Mouse (Mus musculus) kidney, embryonic 14.5 days (tissue): Measurements from ENCODE around the gene Adamts3. TPM values are rescaled to one million over a fixed set of nuclear protein-coding genes. Genes with fewer than 3 reads are reported as not detected.

Experiments used
- ATAC-seq: fragments of 200-750 bp; cut with Nextera tagmentation; 2 replicates; pipeline ENCODE4 v1.8.0; 2017; ENCODE audit warnings: moderate number of reproducible peaks, mild to moderate bottlenecking, moderate TSS enrichment, moderate library complexity; ENCODE audit not compliant: low FRiP score, low TSS enrichment
- H3K27ac ChIP-seq: fragments of 300-500 bp; sonication (generic); 2 replicates; pipeline ENCODE4 v1.5.1; 2014; ENCODE audit warnings: low read depth, mild to moderate bottlenecking, low read length, moderate library complexity, mixed read lengths
- H3K27me3 ChIP-seq: fragments of 300-500 bp; sonication (generic); 2 replicates; pipeline ENCODE4 v1.6.1; 2014; ENCODE audit warnings: mild to moderate bottlenecking, low read length; ENCODE audit not compliant: control insufficient read depth, insufficient read depth
- H3K36me3 ChIP-seq: fragments of 300-500 bp; sonication (generic); 2 replicates; pipeline ENCODE4 v1.6.1; 2014; ENCODE audit warnings: low read length, mixed read lengths; ENCODE audit not compliant: control insufficient read depth, insufficient read depth
- H3K4me1 ChIP-seq: fragments of 300-500 bp; sonication (generic); 2 replicates; pipeline ENCODE4 v1.6.1; 2014; ENCODE audit warnings: low read length, mixed read lengths; ENCODE audit not compliant: control insufficient read depth, insufficient read depth
- H3K4me2 ChIP-seq: fragments of 300-500 bp; sonication (generic); replicated peaks from 2 replicates; pipeline ENCODE4 v1.6.1; 2014; ENCODE audit warnings: low read depth, mild to moderate bottlenecking, low read length
- H3K4me3 ChIP-seq: fragments of 300-500 bp; sonication (generic); 2 replicates; pipeline ENCODE4 v1.5.1; 2014; ENCODE audit warnings: mild to moderate bottlenecking, low read length
- H3K9ac ChIP-seq: fragments of 300-500 bp; sonication (generic); 2 replicates; pipeline ENCODE4 v1.6.1; 2014; ENCODE audit warnings: low read depth, mild to moderate bottlenecking, low read length, moderate library complexity
- H3K9me3 ChIP-seq: fragments of 300-500 bp; sonication (generic); 2 replicates; pipeline ENCODE4 v1.6.1; 2016; ENCODE audit warnings: low read length; ENCODE audit not compliant: control insufficient read depth
- WGBS: fragments of 180-500 bp; shearing (Covaris S2); extraction: QIAGEN DNeasy Blood & Tissue Kit; methylation state at CpG from one replicate; pipeline ENCODE4 v1.1.7; 2014; 5-methylcytosine and 5-hydroxymethylcytosine counted together
- polyA plus RNA-seq: library from polyadenylated mRNA; unstranded; fragments of >200 nt; fragmentation: Nextera tagmentation; extraction: Ambion mirVana; gene quantifications from 2 replicates; pipeline ENCODE4 v1.2.1, GENCODE M21; 2014

The Adamts3 gene
- polyA plus RNA-seq, 1 experiment from 2014 or later = 3.4 TPM

DNA sequence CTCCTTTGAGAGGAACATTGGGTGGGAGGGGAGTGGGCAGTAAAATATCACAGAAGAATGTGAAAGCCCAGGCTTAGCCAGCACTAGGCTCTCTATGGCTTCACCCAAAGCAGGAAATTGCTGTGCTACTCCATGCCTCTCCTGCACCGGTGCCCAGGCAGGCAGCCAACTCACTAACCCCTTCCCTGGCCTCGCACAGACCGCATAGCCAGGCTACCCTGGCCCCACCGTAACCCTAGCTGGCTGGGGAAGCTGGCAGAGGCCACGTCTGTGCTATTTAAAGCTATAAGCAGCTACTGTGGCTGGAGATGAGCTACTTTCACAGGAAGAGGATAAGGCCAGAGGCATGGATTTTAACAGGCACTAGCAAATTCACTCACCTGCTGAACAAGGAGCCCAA is 38.8 kb downstream of the Adamts3 start:
- peak; percentile 77; the same call in 1 of the 2 replicates for ATAC-seq
- Histone ChIP-seq H3K4me2 (no peak overlapping the region), H3K36me3 (no peaks in the 10 kb centered on the region), H3K9ac (no peak overlapping the region), H3K9me3 (no peaks in the 10 kb centered on the region), H3K4me1 (0 out of 2 replicates have a peak, but pooled peaks cover 3% of the 10 kb centered on the region), H3K4me3 (no peak overlapping the region), H3K27ac (no peak overlapping the region), H3K27me3 (no peaks in the 10 kb centered on the region)
- 21% methylated on average over 5 of the region's 5 CpGs for WGBS

DNA sequence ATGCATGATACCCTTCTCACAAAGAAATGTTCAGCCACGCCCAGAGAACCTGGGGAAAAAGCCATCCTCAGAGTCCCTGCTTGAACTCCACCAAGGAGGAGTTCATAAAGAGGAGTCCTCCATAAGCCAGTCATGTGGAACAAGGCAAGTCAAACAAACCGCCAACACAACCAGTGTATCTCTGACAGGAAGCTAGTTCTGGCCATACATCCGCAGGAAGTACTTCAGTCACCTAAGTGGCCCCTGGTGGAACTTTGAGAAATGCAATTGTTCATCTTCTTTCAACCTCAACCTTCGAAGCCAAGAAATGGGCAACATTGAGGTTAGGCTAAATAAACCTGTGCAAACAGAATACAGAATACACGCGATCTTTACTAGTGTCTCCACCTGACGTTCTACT is 39.7 kb downstream of the Adamts3 start:
- WGBS = 81% methylated on average over 7 of the region's 7 CpGs
- 0 out of 2 replicates have a peak, but pooled peaks cover 3% of the 10 kb centered on the region for H3K4me1 ChIP-seq
- H3K27me3 ChIP-seq = no peaks in the 10 kb centered on the region
- no peak overlapping the region for H3K4me3 ChIP-seq
- no peak overlapping the region for H3K4me2 ChIP-seq
- ATAC-seq = no peak
- H3K36me3 ChIP-seq = no peaks in the 10 kb centered on the region
- no peak overlapping the region for H3K9ac ChIP-seq
- H3K27ac ChIP-seq = no peak overlapping the region
- H3K9me3 ChIP-seq = no peaks in the 10 kb centered on the region

DNA sequence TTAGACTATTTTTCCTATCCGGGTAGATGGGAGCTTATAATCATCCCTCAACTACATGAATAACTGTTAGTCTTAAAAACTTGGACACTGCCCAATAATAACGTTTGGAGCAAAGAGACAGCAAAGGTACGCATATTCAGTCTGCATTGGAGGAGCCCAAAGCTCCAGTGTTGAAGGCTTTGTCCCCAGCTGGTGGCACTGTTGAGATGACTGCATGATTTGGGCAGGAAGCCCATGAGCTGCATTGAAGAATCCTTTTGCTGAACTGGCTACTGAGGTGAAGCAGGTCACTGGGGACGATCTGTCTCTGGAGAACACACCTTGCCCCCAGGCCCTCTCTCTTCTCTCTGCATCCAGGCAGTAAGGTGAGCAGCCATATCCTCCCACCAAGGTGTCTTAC is 43.5 kb downstream of the Adamts3 start:
- H3K9me3 ChIP-seq = no peaks in the 10 kb centered on the region
- 57% methylated on average over 4 of the region's 4 CpGs for WGBS
- H3K36me3 ChIP-seq = no peaks in the 10 kb centered on the region
- H3K9ac ChIP-seq = no peak overlapping the region
- ATAC-seq = no peak
- H3K4me2 ChIP-seq = no peak overlapping the region
- no peak overlapping the region for H3K27ac ChIP-seq
- H3K27me3 ChIP-seq = no peaks in the 10 kb centered on the region
- no peak overlapping the region for H3K4me3 ChIP-seq
- H3K4me1 ChIP-seq = 0 out of 2 replicates have a peak, but pooled peaks cover 3% of the 10 kb centered on the region

DNA sequence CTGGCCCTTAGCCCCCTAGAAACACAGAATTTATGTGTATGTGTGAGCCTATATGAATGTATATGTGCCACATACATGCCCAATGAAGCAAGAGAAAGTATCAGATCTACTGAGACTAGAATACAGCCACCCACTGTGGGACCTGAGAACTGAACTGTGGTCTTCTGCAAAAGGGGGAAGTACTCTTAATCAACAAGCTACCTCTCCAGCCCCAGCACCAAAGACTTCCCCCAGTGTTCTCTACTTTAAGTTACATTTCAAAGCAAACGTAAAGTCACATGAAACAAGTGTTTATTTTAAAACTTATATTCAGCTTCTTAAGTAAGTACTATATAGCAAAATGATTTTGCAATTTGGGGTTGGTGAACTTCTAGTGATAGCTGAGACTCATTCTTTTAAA is 62.0 kb downstream of the Adamts3 start:
- H3K27me3 ChIP-seq = no peaks in the 10 kb centered on the region
- H3K4me3 ChIP-seq = no peak overlapping the region
- no peaks in the 10 kb centered on the region for H3K36me3 ChIP-seq
- no peak overlapping the region for H3K4me2 ChIP-seq
- H3K9ac ChIP-seq = no peak overlapping the region
- ATAC-seq = no peak
- WGBS = 91% methylated on average over 1 of the region's 1 CpGs
- no peaks in the 10 kb centered on the region for H3K9me3 ChIP-seq
- H3K4me1 ChIP-seq = no peaks in the 10 kb centered on the region
- H3K27ac ChIP-seq = no peak overlapping the region

DNA sequence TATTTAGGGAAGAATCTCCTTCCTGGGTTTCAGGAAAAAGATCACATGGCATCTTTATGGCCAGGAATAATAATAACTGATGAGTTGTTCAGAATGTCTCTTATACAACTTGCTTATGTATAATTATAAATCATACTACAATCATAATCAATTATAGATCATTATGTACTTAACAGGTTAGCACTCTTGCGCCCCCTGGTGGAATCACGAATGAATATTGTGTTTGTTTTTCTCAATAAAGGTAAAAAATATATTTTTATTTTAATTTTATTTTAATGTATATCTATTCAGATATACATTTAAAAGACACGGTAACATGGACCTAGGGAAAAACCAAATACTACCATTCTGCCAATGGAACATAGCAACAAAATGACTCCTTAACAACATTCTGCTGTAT is 63.6 kb downstream of the Adamts3 start:
- H3K27ac ChIP-seq = no peak overlapping the region
- H3K36me3 ChIP-seq = no peaks in the 10 kb centered on the region
- H3K4me2 ChIP-seq = no peak overlapping the region
- H3K4me3 ChIP-seq = no peak overlapping the region
- WGBS = 33% methylated on average over 3 of the region's 3 CpGs
- H3K9me3 ChIP-seq = no peaks in the 10 kb centered on the region
- H3K27me3 ChIP-seq = no peaks in the 10 kb centered on the region
- ATAC-seq = no peak
- no peak overlapping the region for H3K9ac ChIP-seq
- H3K4me1 ChIP-seq = no peaks in the 10 kb centered on the region

DNA sequence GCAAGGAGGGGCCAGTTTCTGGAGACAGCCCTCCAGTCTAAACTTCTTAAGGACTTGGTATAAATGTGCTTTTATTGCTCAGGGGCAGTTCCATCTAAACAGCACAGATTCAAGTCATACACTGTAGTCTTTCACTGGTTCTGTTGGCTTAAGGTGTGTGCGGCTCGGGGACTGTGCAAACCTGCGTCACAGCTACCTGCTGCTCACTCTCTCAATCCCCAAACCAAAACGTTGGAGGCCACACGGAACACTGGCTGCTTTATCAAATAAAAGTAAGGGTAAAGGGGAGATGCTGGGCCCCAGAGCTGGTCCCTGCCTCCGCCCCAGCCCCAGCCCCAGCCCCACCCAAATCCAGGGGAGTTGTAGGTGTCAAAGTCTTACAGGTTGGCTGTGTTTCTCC is 66.5 kb downstream of the Adamts3 start:
- Histone ChIP-seq H3K9ac (no peak overlapping the region), H3K4me2 (no peak overlapping the region), H3K27me3 (no peaks in the 10 kb centered on the region), H3K9me3 (no peaks in the 10 kb centered on the region), H3K36me3 (no peaks in the 10 kb centered on the region), H3K4me3 (no peak overlapping the region), H3K4me1 (no peaks in the 10 kb centered on the region), H3K27ac (no peak overlapping the region)
- WGBS = 71% methylated on average over 6 of the region's 6 CpGs
- no peak for ATAC-seq

DNA sequence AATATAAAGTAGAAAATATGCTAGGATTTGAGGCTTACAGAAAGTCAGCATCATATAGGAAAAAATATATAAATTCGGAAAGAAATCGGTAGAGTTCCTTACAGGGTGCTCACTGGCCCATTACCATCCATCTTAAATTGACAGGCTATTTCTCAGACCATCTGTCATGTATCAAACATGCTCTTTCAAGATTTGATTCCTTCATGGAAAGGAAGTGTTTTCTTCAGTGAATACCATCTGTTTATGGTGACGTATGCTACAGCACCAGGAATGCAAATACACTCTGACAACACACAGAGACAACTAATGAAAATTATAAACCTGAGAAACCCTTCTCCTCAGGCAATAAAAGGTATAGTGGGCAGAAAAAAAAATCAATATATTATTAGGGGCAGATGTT is 68.6 kb downstream of the Adamts3 start:
- no peak overlapping the region for H3K9ac ChIP-seq
- no peak for ATAC-seq
- no peak overlapping the region for H3K4me2 ChIP-seq
- no peaks in the 10 kb centered on the region for H3K27me3 ChIP-seq
- no peaks in the 10 kb centered on the region for H3K9me3 ChIP-seq
- no peak overlapping the region for H3K27ac ChIP-seq
- no peaks in the 10 kb centered on the region for H3K4me1 ChIP-seq
- no peak overlapping the region for H3K4me3 ChIP-seq
- WGBS = 94% methylated on average over 3 of the region's 3 CpGs
- no peaks in the 10 kb centered on the region for H3K36me3 ChIP-seq

DNA sequence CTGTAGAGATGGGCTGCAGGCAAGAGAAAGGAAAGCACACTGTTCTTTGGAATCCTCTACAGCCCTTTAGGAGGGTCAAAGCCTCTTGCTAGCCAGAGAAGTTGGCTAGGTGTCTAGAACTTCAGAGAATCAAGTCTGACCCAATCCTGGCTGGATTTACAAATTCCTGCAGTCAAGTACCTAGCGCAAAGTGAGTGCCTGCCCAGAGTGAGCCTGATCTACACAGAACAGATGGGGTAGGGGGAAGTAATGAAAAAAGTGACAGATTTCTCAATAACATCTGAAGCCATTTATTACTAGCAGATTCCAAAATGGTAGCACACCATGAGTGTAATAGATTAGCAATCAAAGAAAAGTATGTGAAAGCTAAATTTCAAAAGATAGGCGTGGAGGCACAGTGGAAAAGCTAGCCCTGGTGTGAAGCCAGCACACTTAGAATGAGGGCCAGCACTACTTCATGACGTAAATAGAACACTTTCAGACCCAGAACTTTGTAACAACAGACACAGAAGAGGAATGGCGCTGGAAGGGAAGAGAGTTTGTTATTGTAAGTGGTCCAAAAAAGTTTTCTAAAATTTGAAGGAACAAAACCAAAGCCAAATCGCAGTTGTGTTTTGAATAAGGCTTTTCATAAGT is 82.8 kb downstream of the Adamts3 start:
- Histone ChIP-seq H3K4me3 (no peak overlapping the region), H3K9ac (no peak overlapping the region), H3K36me3 (no peaks in the 10 kb centered on the region), H3K27me3 (no peaks in the 10 kb centered on the region), H3K9me3 (no peaks in the 10 kb centered on the region), H3K4me2 (no peak overlapping the region), H3K4me1 (no peaks in the 10 kb centered on the region), H3K27ac (no peak overlapping the region)
- ATAC-seq = no peak
- WGBS = 93% methylated on average over 5 of the region's 5 CpGs

DNA sequence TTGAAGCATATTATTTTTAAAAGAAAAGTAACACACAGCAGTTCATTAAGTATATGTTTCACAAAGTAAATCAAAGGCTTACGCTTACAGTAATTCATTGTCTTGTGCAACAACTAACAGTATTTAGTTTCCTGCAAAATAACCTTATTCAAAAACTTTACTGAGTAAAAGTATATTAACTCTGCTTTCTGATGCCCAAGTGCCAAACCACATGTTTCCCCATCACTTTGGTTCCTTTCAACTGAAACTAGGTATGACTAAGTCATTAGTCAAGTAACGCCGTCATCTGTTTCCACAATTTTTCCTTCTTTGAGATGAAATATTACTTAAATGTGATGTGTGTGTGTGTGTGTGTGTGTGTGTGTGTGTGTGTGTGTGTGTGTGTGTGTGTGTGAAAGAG is 89.4 kb downstream of the Adamts3 start:
- ATAC-seq = no peak
- Histone ChIP-seq H3K9me3 (no peaks in the 10 kb centered on the region), H3K9ac (no peak overlapping the region), H3K36me3 (no peaks in the 10 kb centered on the region), H3K4me1 (no peaks in the 10 kb centered on the region), H3K27ac (no peak overlapping the region), H3K4me3 (no peak overlapping the region), H3K4me2 (no peak overlapping the region), H3K27me3 (no peaks in the 10 kb centered on the region)
- WGBS = 94% methylated on average over 3 of the region's 3 CpGs
